Comparison of ENCODE assay signal across 9 mouse cellular contexts in the genomic region with DNA sequence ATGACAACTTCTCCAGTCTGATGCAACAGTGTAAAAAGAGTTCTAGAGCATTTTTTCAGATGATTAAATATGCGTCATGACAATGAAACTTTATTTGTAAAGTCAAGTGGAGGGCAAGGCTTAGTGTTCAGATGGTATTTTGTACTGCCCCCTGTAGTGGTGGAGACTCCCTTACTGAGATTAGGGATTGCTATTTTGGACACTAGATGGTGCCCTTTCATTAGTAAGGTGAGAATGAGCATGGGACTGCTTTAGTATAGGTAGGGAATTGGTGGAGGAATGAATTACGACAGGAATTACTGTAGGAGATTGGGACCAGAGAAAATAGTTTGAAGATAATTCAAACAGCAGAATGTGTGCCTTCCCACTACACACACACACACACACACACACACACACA.
A peak's percentile ranks its signal among the peaks of the same experiment; 100 is the strongest.
DNase-seq lines count a peak whose midpoint lies in the region; ATAC-seq lines count a peak whose summit lies in the region.
"Had no signal": no experiment of that assay in that cellular context is flagged by ENCODE, and none has a peak within 500 bp of the region (broad histone marks: within the 10 kb centered on the region; RNA-seq: fewer than 3 reads in every experiment).

No protein-coding gene starts in this region.

- H3K9me3 ChIP-seq in hindbrain, embryonic 11.5 days (ENCODE audit: control insufficient read depth, low read length) = no peaks in the 10 kb centered on the region
- no peaks in the 10 kb centered on the region for H3K9me3 ChIP-seq in hindbrain, embryonic 10.5 days
- H3K9me3 ChIP-seq: midbrain, embryonic 12.5 days had no signal

- 0 out of 2 replicates have a peak, but pooled peaks have one; percentile 54 for ATAC-seq in hindbrain, embryonic 11.5 days (ENCODE audit: low FRiP score)
- peak; percentile 94 for ATAC-seq in cerebellum, adult (ENCODE audit: insufficient number of reproducible peaks, low FRiP score, low TSS enrichment)
- ATAC-seq in hematopoietic stem cell, adult 5-6 weeks (replicated peaks in 1 of 2; ENCODE audit: insufficient read depth in 1 of 2, low FRiP score in 2 of 2, low TSS enrichment in 1 of 2, low read depth in 1 of 2, poor library complexity in 2 of 2, severe bottlenecking in 2 of 2) = peak; percentile 50 to 66; a peak in 1 of 4 replicates

- no peaks in the 10 kb centered on the region for H3K4me1 ChIP-seq in hindbrain, embryonic 11.5 days (replicated peaks; ENCODE audit: control insufficient read depth, insufficient read depth, low read length)
- no peaks in the 10 kb centered on the region for H3K4me1 ChIP-seq in hindbrain, embryonic 10.5 days (replicated peaks)
- H3K4me1 ChIP-seq: midbrain, embryonic 12.5 days had no signal

- H3K9ac ChIP-seq in hindbrain, embryonic 11.5 days (ENCODE audit: low read depth, low read length) = no peak overlapping the region
- H3K9ac ChIP-seq: midbrain, embryonic 12.5 days had no signal

- no peak overlapping the region for H3K27ac ChIP-seq in hindbrain, embryonic 11.5 days (ENCODE audit: low read depth, low read length)
- H3K27ac ChIP-seq in hindbrain, embryonic 10.5 days = no peak overlapping the region
- H3K27ac ChIP-seq: midbrain, embryonic 12.5 days had no signal

- no peak overlapping the region for H3K4me3 ChIP-seq in hindbrain, embryonic 11.5 days (ENCODE audit: low read depth, low read length)
- H3K4me3 ChIP-seq in hindbrain, embryonic 10.5 days = no peak overlapping the region
- H3K4me3 ChIP-seq: midbrain, embryonic 12.5 days had no signal

- WGBS in hindbrain, embryonic 11.5 days = 38% methylated on average over 2 of the region's 2 CpGs
- WGBS in hindbrain, embryonic 10.5 days = 47% methylated on average over 2 of the region's 2 CpGs

- DNase-seq in hindbrain, embryonic 11.5 days (ENCODE audit: low spot score) = peak; percentile 44
- no peak for DNase-seq in hindbrain, embryonic 10.5 days (ENCODE audit: low spot score)
- peak; percentile 14 for DNase-seq in 416B (ENCODE audit: low read depth)
- DNase-seq in retina, postnatal 1 day = peak; percentile 74
- DNase-seq in right cerebral cortex, postnatal 36 days (ENCODE audit: low spot score in 2 of 2) = no peak
- no peak for DNase-seq in ovary, postnatal 10 days (ENCODE audit: low spot score)

- H3K4me2 ChIP-seq in hindbrain, embryonic 11.5 days (replicated peaks; ENCODE audit: low read depth, low read length) = no peak overlapping the region
- H3K4me2 ChIP-seq: midbrain, embryonic 12.5 days had no signal

- H3K36me3 ChIP-seq in hindbrain, embryonic 11.5 days (ENCODE audit: control insufficient read depth, insufficient read depth, low read length) = no peaks in the 10 kb centered on the region
- H3K36me3 ChIP-seq in hindbrain, embryonic 10.5 days = no peaks in the 10 kb centered on the region
- H3K36me3 ChIP-seq: midbrain, embryonic 12.5 days had no signal

- H3K27me3 ChIP-seq in hindbrain, embryonic 11.5 days (ENCODE audit: control insufficient read depth, insufficient read depth, low read length) = no peaks in the 10 kb centered on the region
- H3K27me3 ChIP-seq in hindbrain, embryonic 10.5 days (ENCODE audit: insufficient read depth, poor library complexity, severe bottlenecking) = no peaks in the 10 kb centered on the region
- H3K27me3 ChIP-seq: midbrain, embryonic 12.5 days had no signal

Comparison
In these comparisons a context has a peak if more than half of its experiments do, and no peak if none do; other contexts are left out.
1. DNase-seq: peak in hindbrain, embryonic 11.5 days (single experiment), 416B (single experiment) and retina, postnatal 1 day (single experiment); none in hindbrain, embryonic 10.5 days (single experiment), right cerebral cortex, postnatal 36 days (0 of 2) and ovary, postnatal 10 days (single experiment).
2. Peak in every context shown above with its lines, with median percentiles within 50 percentile points of each other: ATAC-seq.